Mouse (Mus musculus): ENCODE results near the gene Col6a4. TPM values are rescaled to one million over a fixed set of nuclear protein-coding genes. Genes with fewer than 3 reads are reported as not detected.

The Col6a4 gene
- polyA plus RNA-seq, 1 experiment from 2014 or later, result 0.21 TPM

- H3K4me2 ChIP-seq, result no peak overlapping the region
- no peaks in the 10 kb centered on the region for H3K9me3 ChIP-seq
- H3K4me3 ChIP-seq, result no peak overlapping the region
- no peaks in the 10 kb centered on the region for H3K36me3 ChIP-seq
- no peak overlapping the region for H3K27ac ChIP-seq
- 83% methylated on average over 4 of the region's 4 CpGs for WGBS
- no peak for ATAC-seq (ENCODE audit: insufficient number of reproducible peaks, insufficient read depth, low FRiP score, low TSS enrichment, low read depth)
- H3K9ac ChIP-seq, result no peak overlapping the region
- no peaks in the 10 kb centered on the region for H3K4me1 ChIP-seq
- no peaks in the 10 kb centered on the region for H3K27me3 ChIP-seq
Observed at GRCm38 (mm10) chr9:106073956-106074355, 22.6 kb downstream of the Col6a4 start.

- H3K9ac ChIP-seq, result no peak overlapping the region
- no peak for ATAC-seq (ENCODE audit: insufficient number of reproducible peaks, insufficient read depth, low FRiP score, low TSS enrichment, low read depth)
- H3K4me3 ChIP-seq, result no peak overlapping the region
- H3K4me2 ChIP-seq, result no peak overlapping the region
- no peaks in the 10 kb centered on the region for H3K36me3 ChIP-seq
- WGBS, result 73% methylated on average over 6 of the region's 6 CpGs
- H3K27ac ChIP-seq, result no peak overlapping the region
- H3K27me3 ChIP-seq, result no peaks in the 10 kb centered on the region
- no peaks in the 10 kb centered on the region for H3K4me1 ChIP-seq
- no peaks in the 10 kb centered on the region for H3K9me3 ChIP-seq
Observed at GRCm38 (mm10) chr9:106071651-106072050, 24.9 kb downstream of the Col6a4 start.

GRCm38 (mm10) chr9:106053446-106053845 is 43.1 kb downstream of the Col6a4 start:
- Histone ChIP-seq H3K36me3 (no peaks in the 10 kb centered on the region), H3K4me1 (no peaks in the 10 kb centered on the region), H3K27ac (no peak overlapping the region), H3K9me3 (no peaks in the 10 kb centered on the region), H3K27me3 (no peaks in the 10 kb centered on the region), H3K4me2 (no peak overlapping the region), H3K9ac (no peak overlapping the region), H3K4me3 (no peak overlapping the region)
- 92% methylated on average over 4 of the region's 4 CpGs for WGBS
- no peak for ATAC-seq (ENCODE audit: insufficient number of reproducible peaks, insufficient read depth, low FRiP score, low TSS enrichment, low read depth)

DNA sequence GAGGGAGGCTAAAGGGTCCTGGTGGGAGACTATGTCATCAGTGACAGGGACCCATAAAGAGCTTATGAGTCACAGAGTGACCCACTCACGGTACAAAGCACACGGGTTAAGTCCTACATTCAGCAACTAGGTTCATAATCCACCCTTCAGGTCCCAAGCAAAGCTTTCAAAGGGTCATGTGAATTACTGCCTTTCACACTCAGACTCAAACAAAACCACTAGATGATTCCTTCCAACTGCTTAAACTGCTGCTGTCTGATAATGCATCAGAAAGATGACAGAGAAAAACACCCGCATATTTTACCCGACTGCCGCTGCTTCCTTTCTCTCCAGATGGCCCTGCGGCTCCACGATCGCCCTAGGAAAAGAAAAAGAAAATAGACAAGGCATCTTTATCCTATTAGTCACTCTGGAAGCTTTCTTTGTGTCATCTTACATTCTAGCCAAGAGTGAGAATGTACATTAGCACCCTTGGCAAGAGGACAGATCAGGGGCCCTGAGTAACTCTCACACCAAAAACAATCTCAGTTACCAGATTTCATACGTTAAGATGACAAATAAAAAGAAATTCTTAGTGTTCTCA is 52.6 kb downstream of the Col6a4 start:
- Histone ChIP-seq H3K36me3 (no peaks in the 10 kb centered on the region), H3K4me2 (no peak overlapping the region), H3K4me1 (peaks cover 5% of the 10 kb centered on the region; the same call in 1 of the 2 replicates), H3K27me3 (no peaks in the 10 kb centered on the region), H3K9me3 (no peaks in the 10 kb centered on the region), H3K9ac (no peak overlapping the region), H3K4me3 (no peak overlapping the region), H3K27ac (no peak overlapping the region)
- no peak for ATAC-seq (ENCODE audit: insufficient number of reproducible peaks, insufficient read depth, low FRiP score, low TSS enrichment, low read depth)
- 50% methylated on average over 9 of the region's 9 CpGs for WGBS

DNA sequence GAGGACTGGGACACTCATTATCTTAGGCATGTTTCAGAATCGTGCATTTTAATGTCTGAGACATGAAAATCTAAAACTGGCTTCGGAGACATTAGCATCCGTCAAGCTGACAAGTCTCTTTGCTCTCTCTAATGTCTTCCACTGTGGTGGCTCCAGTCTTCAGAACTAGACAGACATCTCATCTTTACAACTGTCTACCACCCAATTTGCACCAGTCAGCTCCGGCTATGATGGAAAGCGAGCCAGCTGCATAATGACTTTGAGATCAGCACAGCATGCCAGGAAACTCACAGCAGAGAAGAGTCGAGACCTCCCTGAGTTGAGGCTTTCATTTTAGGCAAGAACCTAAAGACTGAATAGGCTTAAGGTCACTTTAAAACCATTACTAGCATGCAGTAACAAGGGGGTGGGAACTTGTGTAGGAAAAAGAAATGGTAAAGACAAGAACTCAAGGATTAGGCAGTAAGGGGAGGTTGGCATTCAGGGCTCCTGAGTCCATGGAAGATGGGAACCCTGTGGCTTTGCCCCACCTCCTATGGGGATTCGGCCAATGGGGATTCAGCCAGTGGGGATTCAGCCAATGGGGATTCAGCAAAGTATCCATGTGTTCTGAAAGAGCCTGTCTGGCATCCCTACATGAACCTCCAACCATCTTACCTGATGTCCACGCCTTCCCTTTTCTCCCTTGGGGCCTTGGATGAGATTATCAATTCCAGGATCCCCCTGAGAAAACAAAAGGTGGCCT is 56.5 kb downstream of the Col6a4 start:
- no peak for ATAC-seq (ENCODE audit: insufficient number of reproducible peaks, insufficient read depth, low FRiP score, low TSS enrichment, low read depth)
- Histone ChIP-seq H3K27ac (no peak overlapping the region), H3K4me1 (peaks cover 5% of the 10 kb centered on the region; the same call in 1 of the 2 replicates), H3K36me3 (no peaks in the 10 kb centered on the region), H3K4me2 (no peak overlapping the region), H3K4me3 (no peak overlapping the region), H3K27me3 (no peaks in the 10 kb centered on the region), H3K9ac (no peak overlapping the region), H3K9me3 (no peaks in the 10 kb centered on the region)
- 81% methylated on average over 8 of the region's 8 CpGs for WGBS

GRCm38 (mm10) chr9:106039276-106039675 is 57.3 kb downstream of the Col6a4 start:
- no peak overlapping the region for H3K4me2 ChIP-seq
- H3K36me3 ChIP-seq, result no peaks in the 10 kb centered on the region
- H3K27me3 ChIP-seq, result no peaks in the 10 kb centered on the region
- H3K9ac ChIP-seq, result no peak overlapping the region
- no peak overlapping the region for H3K27ac ChIP-seq
- peaks cover 5% of the 10 kb centered on the region; the same call in 1 of the 2 replicates for H3K4me1 ChIP-seq
- 69% methylated on average over 1 of the region's 1 CpGs for WGBS
- no peak for ATAC-seq (ENCODE audit: insufficient number of reproducible peaks, insufficient read depth, low FRiP score, low TSS enrichment, low read depth)
- no peaks in the 10 kb centered on the region for H3K9me3 ChIP-seq
- no peak overlapping the region for H3K4me3 ChIP-seq

DNA sequence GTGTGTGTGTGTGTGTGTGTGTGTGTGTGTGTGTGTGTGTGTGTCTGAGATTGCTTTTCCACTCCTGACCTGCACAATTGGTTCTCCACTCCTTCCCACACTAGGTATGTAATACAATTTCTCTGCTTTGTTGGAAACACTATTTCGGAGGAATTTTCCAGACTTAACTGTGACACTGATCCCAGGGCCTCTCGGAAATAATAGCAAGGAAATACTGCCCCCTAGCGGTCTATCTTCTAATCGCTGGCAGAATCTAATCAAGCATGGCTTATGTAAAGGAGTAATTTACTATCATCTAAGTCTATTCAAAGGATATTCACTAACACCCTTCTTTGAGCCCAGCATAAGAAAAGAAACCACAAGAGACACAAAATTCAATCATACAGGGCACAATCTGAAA is 57.7 kb downstream of the Col6a4 start:
- H3K36me3 ChIP-seq, result no peaks in the 10 kb centered on the region
- H3K9me3 ChIP-seq, result no peaks in the 10 kb centered on the region
- H3K27ac ChIP-seq, result no peak overlapping the region
- no peak overlapping the region for H3K9ac ChIP-seq
- no peak overlapping the region for H3K4me2 ChIP-seq
- no peaks in the 10 kb centered on the region for H3K27me3 ChIP-seq
- WGBS, result 3% methylated on average over 4 of the region's 4 CpGs
- ATAC-seq (ENCODE audit: insufficient number of reproducible peaks, insufficient read depth, low FRiP score, low TSS enrichment, low read depth), result no peak
- no peak overlapping the region for H3K4me3 ChIP-seq
- peaks cover 1% of the 10 kb centered on the region; the same call in 1 of the 2 replicates for H3K4me1 ChIP-seq

- no peaks in the 10 kb centered on the region for H3K9me3 ChIP-seq
- H3K27me3 ChIP-seq, result no peaks in the 10 kb centered on the region
- H3K4me2 ChIP-seq, result no peak overlapping the region
- no peaks in the 10 kb centered on the region for H3K4me1 ChIP-seq
- no peak overlapping the region for H3K9ac ChIP-seq
- no peak overlapping the region for H3K4me3 ChIP-seq
- WGBS, result 84% methylated on average over 3 of the region's 3 CpGs
- H3K27ac ChIP-seq, result no peak overlapping the region
- H3K36me3 ChIP-seq, result no peaks in the 10 kb centered on the region
- ATAC-seq (ENCODE audit: insufficient number of reproducible peaks, insufficient read depth, low FRiP score, low TSS enrichment, low read depth), result no peak
Observed at GRCm38 (mm10) chr9:106015666-106016065, 80.9 kb downstream of the Col6a4 start.

- Histone ChIP-seq H3K4me3 (no peak overlapping the region), H3K36me3 (no peaks in the 10 kb centered on the region), H3K4me1 (no peaks in the 10 kb centered on the region), H3K27me3 (no peaks in the 10 kb centered on the region; the same call in 1 of the 2 replicates), H3K4me2 (no peak overlapping the region), H3K27ac (no peak overlapping the region), H3K9ac (no peak overlapping the region), H3K9me3 (no peaks in the 10 kb centered on the region)
- no peak for ATAC-seq (ENCODE audit: insufficient number of reproducible peaks, insufficient read depth, low FRiP score, low TSS enrichment, low read depth)
- 90% methylated on average over 11 of the region's 11 CpGs for WGBS
Observed at GRCm38 (mm10) chr9:106013139-106013538, 83.4 kb downstream of the Col6a4 start.

DNA sequence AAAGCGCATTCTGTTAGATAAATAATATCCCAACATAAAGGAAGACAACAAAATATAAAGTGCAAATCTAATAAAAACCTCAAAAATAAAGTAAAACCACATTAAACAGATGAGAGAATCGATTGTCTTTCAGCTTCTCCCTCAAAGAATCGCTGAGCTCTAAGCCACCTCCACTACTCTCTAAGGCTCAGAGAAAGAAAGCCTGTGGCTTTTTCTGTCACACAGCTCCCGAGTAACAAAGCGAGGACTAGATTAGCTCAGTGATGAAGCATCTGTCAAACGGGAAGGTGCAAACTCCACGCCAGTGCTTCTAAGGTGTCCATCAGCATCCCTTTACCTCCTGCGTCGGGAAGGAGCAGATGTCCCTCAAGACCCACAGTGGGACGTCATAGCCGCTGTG is 98.6 kb downstream of the Col6a4 start:
- Histone ChIP-seq H3K9me3 (no peaks in the 10 kb centered on the region; the same call in 1 of the 2 replicates), H3K9ac (no peak overlapping the region), H3K36me3 (no peaks in the 10 kb centered on the region), H3K4me1 (no peaks in the 10 kb centered on the region), H3K27me3 (no peaks in the 10 kb centered on the region), H3K4me2 (no peak overlapping the region), H3K4me3 (no peak overlapping the region), H3K27ac (no peak overlapping the region)
- WGBS, result 60% methylated on average over 11 of the region's 11 CpGs
- ATAC-seq (ENCODE audit: insufficient number of reproducible peaks, insufficient read depth, low FRiP score, low TSS enrichment, low read depth), result no peak

DNA sequence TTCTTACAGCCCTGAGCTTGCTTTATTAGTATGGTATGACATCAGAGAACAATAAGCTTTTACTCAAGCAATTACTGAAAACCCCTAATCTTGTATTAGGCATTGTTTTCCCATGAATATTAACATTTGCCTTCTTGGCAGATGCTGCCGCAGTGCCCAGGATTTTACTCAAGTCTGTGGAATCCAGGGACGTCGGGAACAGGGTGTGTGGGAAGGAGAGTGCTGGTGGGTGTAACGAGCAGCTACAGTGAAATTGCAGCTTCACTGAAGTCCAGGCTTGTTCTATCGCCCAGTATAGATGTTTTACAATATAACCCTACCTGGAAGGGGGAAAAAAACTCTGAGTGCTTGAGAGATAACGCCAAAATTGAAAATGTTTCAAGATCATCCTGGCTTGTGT is 104.2 kb downstream of the Col6a4 start:
- 80% methylated on average over 6 of the region's 6 CpGs for WGBS
- H3K4me2 ChIP-seq, result no peak overlapping the region
- H3K9ac ChIP-seq, result no peak overlapping the region
- H3K4me1 ChIP-seq, result 0 out of 2 replicates have a peak, but pooled peaks cover 4% of the 10 kb centered on the region
- no peak for ATAC-seq (ENCODE audit: insufficient number of reproducible peaks, insufficient read depth, low FRiP score, low TSS enrichment, low read depth)
- H3K27me3 ChIP-seq, result no peaks in the 10 kb centered on the region
- no peaks in the 10 kb centered on the region; the same call in 1 of the 2 replicates for H3K9me3 ChIP-seq
- H3K36me3 ChIP-seq, result no peaks in the 10 kb centered on the region
- H3K27ac ChIP-seq, result no peak overlapping the region
- H3K4me3 ChIP-seq, result no peak overlapping the region

DNA sequence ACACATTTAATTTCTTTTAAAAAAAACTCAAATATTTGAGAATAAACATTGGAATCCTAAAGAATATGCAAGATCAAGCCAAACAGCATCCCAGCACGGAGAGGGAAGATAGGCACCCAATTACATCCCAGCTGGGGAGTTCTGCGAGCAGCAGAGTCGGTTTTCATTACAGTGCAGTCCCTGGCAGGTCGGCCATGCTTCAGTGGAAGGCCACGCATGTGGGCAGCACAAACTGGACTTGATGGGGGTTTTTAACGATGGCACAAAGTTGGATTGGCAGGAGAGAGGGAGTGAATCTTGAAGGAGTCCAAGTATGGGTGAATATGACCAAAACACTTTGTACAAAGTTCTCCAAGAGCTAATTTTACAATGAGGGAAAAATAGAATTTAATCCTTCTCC is 106.5 kb downstream of the Col6a4 start:
- H3K27ac ChIP-seq, result no peak overlapping the region
- 0 out of 2 replicates have a peak, but pooled peaks cover 3% of the 10 kb centered on the region for H3K27me3 ChIP-seq
- no peak overlapping the region for H3K4me2 ChIP-seq
- no peak overlapping the region for H3K9ac ChIP-seq
- H3K4me1 ChIP-seq, result peaks cover 4% of the 10 kb centered on the region; the same call in 1 of the 2 replicates
- ATAC-seq (ENCODE audit: insufficient number of reproducible peaks, insufficient read depth, low FRiP score, low TSS enrichment, low read depth), result no peak
- H3K9me3 ChIP-seq, result no peaks in the 10 kb centered on the region; the same call in 1 of the 2 replicates
- H3K4me3 ChIP-seq, result no peak overlapping the region
- H3K36me3 ChIP-seq, result no peaks in the 10 kb centered on the region
- 55% methylated on average over 6 of the region's 6 CpGs for WGBS

Data from embryonic facial prominence, embryonic 13.5 days (tissue).